Mouse (Mus musculus): ENCODE measurements around the gene Msantd3.

Msantd3 gene

DNA sequence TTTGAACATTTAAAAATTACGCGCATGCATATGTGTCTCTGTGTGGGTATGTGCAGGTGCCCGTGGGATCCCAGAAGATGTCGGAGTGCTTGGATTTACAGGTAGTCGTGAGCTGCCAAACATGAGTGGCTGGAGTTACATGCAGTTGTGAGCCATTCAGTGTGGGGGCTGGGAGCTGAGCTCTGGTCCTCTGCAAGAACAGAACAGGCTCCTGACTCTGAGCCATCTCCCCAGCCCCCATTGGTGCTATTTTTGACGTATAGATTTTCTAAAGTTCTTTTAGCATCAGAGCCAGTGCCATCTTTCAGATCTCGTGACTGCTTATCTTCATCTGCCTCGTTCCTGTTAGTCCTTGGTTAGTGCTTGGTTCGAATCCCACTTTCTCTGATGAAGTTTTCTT lies 69.8 kb downstream of the Msantd3 start:
- DNase-seq (ENCODE audit: low read depth), result no peak

DNA sequence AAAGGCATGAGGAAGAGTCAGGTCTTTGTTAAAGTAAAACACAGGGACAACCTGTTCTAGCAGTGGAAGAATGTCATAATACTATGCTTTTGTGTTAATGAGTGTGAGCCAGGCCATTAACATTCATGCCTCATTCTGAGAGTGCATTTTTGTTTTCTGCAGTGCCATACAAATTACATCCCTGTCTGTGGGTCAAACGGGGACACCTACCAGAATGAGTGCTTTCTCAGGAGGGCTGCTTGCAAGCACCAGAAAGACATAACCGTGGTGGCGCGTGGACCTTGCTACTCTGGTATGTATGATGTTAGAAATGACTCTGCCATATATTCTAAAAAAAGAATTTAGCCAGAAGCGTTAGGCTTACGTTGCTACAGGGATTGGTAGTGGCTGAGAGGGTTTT lies 70.5 kb downstream of the Msantd3 start:
- DNase-seq (ENCODE audit: low read depth), result no peak

Measured in naive thymus-derived CD4-positive, alpha-beta T cell, adult 2 months (primary cell).